Mouse (Mus musculus) cerebellum, adult 2 months (tissue): Measurements from ENCODE around the gene Grb2. TPM values are rescaled to one million over a fixed set of nuclear protein-coding genes. Genes with fewer than 3 reads are reported as not detected.

ENCODE experiments used
- DNase-seq, 2 experiments: peaks; one replicate each; pipeline ENCODE4 v3.0.0; 2021
- H3K27ac ChIP-seq: fragments of 200-500 bp; 2 replicates; pipeline ENCODE4 v1.5.1; 2012; ENCODE audit warnings: low read length, control low read depth, inconsistent platforms; ENCODE audit not compliant: insufficient read depth
- H3K27me3 ChIP-seq: fragments of 200-500 bp; 2 replicates; pipeline ENCODE4 v1.6.1; 2012; ENCODE audit warnings: inconsistent platforms, mild to moderate bottlenecking, low read length, moderate library complexity; ENCODE audit not compliant: control insufficient read depth, insufficient read depth
- H3K4me1 ChIP-seq: fragments of 200-500 bp; 2 replicates; pipeline ENCODE4 v1.6.1; 2011; ENCODE audit warnings: low read length; ENCODE audit not compliant: control insufficient read depth, insufficient read depth
- H3K4me3 ChIP-seq: fragments of 200-500 bp; replicated peaks from 2 replicates; pipeline ENCODE3; 2011; ENCODE audit warnings: mild to moderate bottlenecking, low read depth, low read length, control low read depth; ENCODE audit not compliant: insufficient read depth
- CTCF ChIP-seq: fragments of 200-500 bp; IDR thresholded peaks from 2 replicates; pipeline ENCODE4 v1.5.1; 2011; ENCODE audit warnings: low read depth, mild to moderate bottlenecking, control low read depth, low read length, moderate library complexity, borderline replicate concordance; ENCODE audit not compliant: insufficient read depth
- POLR2A ChIP-seq: fragments of 200-500 bp; IDR thresholded peaks from 2 replicates; pipeline ENCODE4 v1.6.1; 2011; ENCODE audit warnings: low read length, control low read depth, borderline replicate concordance; ENCODE audit not compliant: insufficient read depth
- WGBS: fragments of 180-500 bp; shearing (Covaris S2); methylation state at CpG from one replicate; pipeline ENCODE4 v1.1.7; 2018; 5-methylcytosine and 5-hydroxymethylcytosine counted together
- polyA plus RNA-seq: library from polyadenylated mRNA; depleted of rRNA; stranded (reverse); fragments of >200 nt; gene quantifications from 2 replicates; pipeline ENCODE4 v1.2.3, GENCODE M21; 2012

Gene Grb2
- polyA plus RNA-seq, 1 experiment: 132 TPM

GRCm38 (mm10) chr11:115625877-115626276 is 82.5 kb downstream of the Grb2 start:
- H3K4me3 ChIP-seq: no peak overlapping the region
- TF ChIP-seq POLR2A (no peak), CTCF (no peak)
- H3K27me3 ChIP-seq: no peaks in the 10 kb centered on the region
- DNase-seq: no peak
- no peak overlapping the region for H3K27ac ChIP-seq
- H3K4me1 ChIP-seq: no peaks in the 10 kb centered on the region; the same call in 1 of the 2 replicates
- 59% methylated on average over 9 of the region's 9 CpGs for WGBS

- TF ChIP-seq CTCF: peak; percentile 51; the same call in 1 of the 2 replicates
- no peak for TF ChIP-seq POLR2A
- no peak overlapping the region for H3K27ac ChIP-seq
- no peaks in the 10 kb centered on the region; the same call in 1 of the 2 replicates for H3K4me1 ChIP-seq
- WGBS: 60% methylated on average over 9 of the region's 9 CpGs
- H3K4me3 ChIP-seq: no peak overlapping the region
- DNase-seq: no peak
- H3K27me3 ChIP-seq: no peaks in the 10 kb centered on the region
These were observed 84.8 kb downstream of the Grb2 start for GRCm38 (mm10) chr11:115623487-115624070.

GRCm38 (mm10) chr11:115619949-115620348 is 88.4 kb downstream of the Grb2 start:
- no peak overlapping the region for H3K27ac ChIP-seq
- 95% methylated on average over 7 of the region's 7 CpGs for WGBS
- H3K4me3 ChIP-seq: no peak overlapping the region
- no peaks in the 10 kb centered on the region for H3K4me1 ChIP-seq
- no peak for TF ChIP-seq CTCF
- TF ChIP-seq POLR2A: no peak
- no peak for DNase-seq
- no peaks in the 10 kb centered on the region for H3K27me3 ChIP-seq

- WGBS: 80% methylated on average over 16 of the region's 16 CpGs
- DNase-seq: no peak
- H3K4me3 ChIP-seq: no peak overlapping the region
- TF ChIP-seq POLR2A (no peak), CTCF (no peak)
- no peaks in the 10 kb centered on the region for H3K4me1 ChIP-seq
- H3K27ac ChIP-seq: no peak overlapping the region
- no peaks in the 10 kb centered on the region for H3K27me3 ChIP-seq
These were observed 89.5 kb downstream of the Grb2 start for GRCm38 (mm10) chr11:115618732-115619516.

GRCm38 (mm10) chr11:115618001-115618400 is 90.4 kb downstream of the Grb2 start:
- H3K27ac ChIP-seq: no peak overlapping the region
- no peaks in the 10 kb centered on the region for H3K27me3 ChIP-seq
- DNase-seq: no peak
- no peak overlapping the region for H3K4me3 ChIP-seq
- no peaks in the 10 kb centered on the region for H3K4me1 ChIP-seq
- WGBS: 46% methylated on average over 2 of the region's 2 CpGs
- TF ChIP-seq CTCF (no peak), POLR2A (no peak)

- Histone ChIP-seq H3K4me1 (no peaks in the 10 kb centered on the region), H3K4me3 (no peak overlapping the region), H3K27ac (no peak overlapping the region), H3K27me3 (no peaks in the 10 kb centered on the region)
- DNase-seq: no peak
- TF ChIP-seq POLR2A (no peak), CTCF (no peak)
- WGBS: 86% methylated on average over 6 of the region's 6 CpGs
These were observed 91.5 kb downstream of the Grb2 start for GRCm38 (mm10) chr11:115616893-115617292.

- no peak overlapping the region for H3K4me3 ChIP-seq
- WGBS: 96% methylated on average over 7 of the region's 7 CpGs
- no peaks in the 10 kb centered on the region for H3K27me3 ChIP-seq
- TF ChIP-seq POLR2A (no peak), CTCF (no peak)
- no peaks in the 10 kb centered on the region for H3K4me1 ChIP-seq
- no peak for DNase-seq
- H3K27ac ChIP-seq: no peak overlapping the region
These were observed 92.0 kb downstream of the Grb2 start for GRCm38 (mm10) chr11:115616371-115616770.

GRCm38 (mm10) chr11:115615875-115616274 is 92.5 kb downstream of the Grb2 start:
- DNase-seq: no peak
- TF ChIP-seq CTCF: no peak
- no peak for TF ChIP-seq POLR2A
- Histone ChIP-seq H3K27me3 (no peaks in the 10 kb centered on the region), H3K4me3 (no peak overlapping the region), H3K27ac (no peak overlapping the region), H3K4me1 (no peaks in the 10 kb centered on the region)
- 47% methylated on average over 6 of the region's 6 CpGs for WGBS
